Mouse (Mus musculus) megakaryocyte, embryonic 14.5 days (primary cell): ENCODE measurements at regions not wholly inside any gene's neighbourhood (a gene's known extent, or its start where the extent isn't known, plus 50 kb on each side); places are given as distances from the start of the nearest gene placed in this dataset.

Experiments used
- H3K27me3 ChIP-seq: replicated peaks from 2 replicates; pipeline ENCODE3; 2012; ENCODE audit warnings: inconsistent platforms
- H3K36me3 ChIP-seq: replicated peaks from 2 replicates; pipeline ENCODE3; 2012; ENCODE audit warnings: low read length, inconsistent platforms, mixed read lengths
- H3K4me1 ChIP-seq: 2 replicates; pipeline ENCODE4 v1.6.1; 2012; ENCODE audit warnings: inconsistent platforms
- H3K4me3 ChIP-seq: replicated peaks from 2 replicates; pipeline ENCODE3; 2012; ENCODE audit warnings: moderate library complexity, mild to moderate bottlenecking, inconsistent platforms
- H3K9me3 ChIP-seq: 2 replicates; pipeline ENCODE4 v1.6.1; 2012; ENCODE audit warnings: inconsistent platforms
- FLI1 ChIP-seq: IDR thresholded peaks from 2 replicates; pipeline ENCODE4 v1.6.1; 2012; ENCODE audit warnings: low read length, inconsistent platforms, mixed read lengths
- GATA1 ChIP-seq: IDR thresholded peaks from 3 replicates; pipeline ENCODE4 v1.6.1; 2012; ENCODE audit warnings: mixed read lengths, low read length, inconsistent platforms, borderline replicate concordance

GRCm38 (mm10) chr3:36743399-36743798, 53.4 kb upstream of the Trpc3 start:
- no peaks in the 10 kb centered on the region for H3K36me3 ChIP-seq
- peaks cover 21% of the 10 kb centered on the region for H3K4me1 ChIP-seq
- peak overlapping the region; percentile 80 for H3K4me3 ChIP-seq
- peaks cover 3% of the 10 kb centered on the region for H3K27me3 ChIP-seq
- TF ChIP-seq FLI1, result no peak
- no peak for TF ChIP-seq GATA1
- H3K9me3 ChIP-seq, result peaks cover 21% of the 10 kb centered on the region

GRCm38 (mm10) chr3:36754358-36754950, 64.5 kb upstream of the Trpc3 start:
- Histone ChIP-seq H3K9me3 (peaks cover 9% of the 10 kb centered on the region; the same call in 1 of the 2 replicates), H3K4me1 (peaks cover 31% of the 10 kb centered on the region), H3K36me3 (no peaks in the 10 kb centered on the region), H3K27me3 (no peaks in the 10 kb centered on the region), H3K4me3 (peak overlapping the region; percentile 19)
- TF ChIP-seq FLI1 (no peak), GATA1 (no peak)

GRCm38 (mm10) chr3:36762065-36762653, 72.2 kb upstream of the Trpc3 start:
- Histone ChIP-seq H3K4me1 (peaks cover 58% of the 10 kb centered on the region), H3K4me3 (peak overlapping the region; percentile 69), H3K9me3 (no peaks in the 10 kb centered on the region), H3K27me3 (no peaks in the 10 kb centered on the region), H3K36me3 (no peaks in the 10 kb centered on the region)
- TF ChIP-seq GATA1, result no peak
- TF ChIP-seq FLI1, result no peak

GRCm38 (mm10) chr3:36762847-36763246, 72.9 kb upstream of the Trpc3 start:
- TF ChIP-seq FLI1 (no peak), GATA1 (no peak)
- Histone ChIP-seq H3K4me1 (peaks cover 59% of the 10 kb centered on the region), H3K4me3 (no peak overlapping the region), H3K36me3 (no peaks in the 10 kb centered on the region), H3K27me3 (no peaks in the 10 kb centered on the region), H3K9me3 (no peaks in the 10 kb centered on the region)

- no peak for TF ChIP-seq FLI1
- TF ChIP-seq GATA1, result no peak
- Histone ChIP-seq H3K4me1 (peaks cover 59% of the 10 kb centered on the region), H3K36me3 (no peaks in the 10 kb centered on the region), H3K27me3 (no peaks in the 10 kb centered on the region), H3K9me3 (no peaks in the 10 kb centered on the region), H3K4me3 (no peak overlapping the region)
Measured at GRCm38 (mm10) chr3:36764741-36765140, 74.8 kb upstream of the Trpc3 start.

- TF ChIP-seq GATA1 (no peak), FLI1 (no peak)
- no peaks in the 10 kb centered on the region for H3K9me3 ChIP-seq
- no peaks in the 10 kb centered on the region for H3K27me3 ChIP-seq
- peaks cover 45% of the 10 kb centered on the region for H3K4me1 ChIP-seq
- no peaks in the 10 kb centered on the region for H3K36me3 ChIP-seq
- no peak overlapping the region for H3K4me3 ChIP-seq
Measured at GRCm38 (mm10) chr3:36770096-36770495, 80.1 kb upstream of the Trpc3 start.

- H3K4me3 ChIP-seq, result no peak overlapping the region
- peaks cover 39% of the 10 kb centered on the region for H3K4me1 ChIP-seq
- H3K27me3 ChIP-seq, result no peaks in the 10 kb centered on the region
- TF ChIP-seq GATA1 (no peak), FLI1 (no peak)
- H3K9me3 ChIP-seq, result no peaks in the 10 kb centered on the region
- no peaks in the 10 kb centered on the region for H3K36me3 ChIP-seq
Measured at GRCm38 (mm10) chr3:36771011-36771410, 81.0 kb upstream of the Trpc3 start.

GRCm38 (mm10) chr3:36774023-36774422, 84.1 kb upstream of the Trpc3 start:
- no peak overlapping the region for H3K4me3 ChIP-seq
- TF ChIP-seq FLI1 (no peak), GATA1 (no peak)
- no peaks in the 10 kb centered on the region for H3K36me3 ChIP-seq
- no peaks in the 10 kb centered on the region for H3K27me3 ChIP-seq
- peaks cover 46% of the 10 kb centered on the region for H3K4me1 ChIP-seq
- H3K9me3 ChIP-seq, result no peaks in the 10 kb centered on the region

GRCm38 (mm10) chr3:36778448-36778847, 84.5 kb upstream of the 4932438A13Rik start:
- TF ChIP-seq FLI1, result no peak
- TF ChIP-seq GATA1, result no peak
- H3K4me1 ChIP-seq, result peaks cover 45% of the 10 kb centered on the region
- peaks cover 3% of the 10 kb centered on the region for H3K36me3 ChIP-seq
- no peaks in the 10 kb centered on the region for H3K27me3 ChIP-seq
- no peak overlapping the region for H3K4me3 ChIP-seq
- 0 out of 2 replicates have a peak, but pooled peaks cover 4% of the 10 kb centered on the region for H3K9me3 ChIP-seq

- no peak for TF ChIP-seq FLI1
- TF ChIP-seq GATA1, result no peak
- Histone ChIP-seq H3K9me3 (peaks cover 4% of the 10 kb centered on the region), H3K4me1 (peaks cover 65% of the 10 kb centered on the region), H3K4me3 (no peak overlapping the region), H3K27me3 (no peaks in the 10 kb centered on the region), H3K36me3 (no peaks in the 10 kb centered on the region)
Measured at GRCm38 (mm10) chr3:36786581-36786980, 76.3 kb upstream of the 4932438A13Rik start.

- Histone ChIP-seq H3K36me3 (no peaks in the 10 kb centered on the region), H3K27me3 (no peaks in the 10 kb centered on the region), H3K9me3 (peaks cover 4% of the 10 kb centered on the region), H3K4me1 (peaks cover 58% of the 10 kb centered on the region), H3K4me3 (peak overlapping the region; percentile 53)
- no peak for TF ChIP-seq FLI1
- no peak for TF ChIP-seq GATA1
Measured at GRCm38 (mm10) chr3:36790245-36790644, 72.7 kb upstream of the 4932438A13Rik start.
